Mouse (Mus musculus): ENCODE data around the gene S1pr1. TPM values are rescaled to one million over a fixed set of nuclear protein-coding genes. Genes with fewer than 3 reads are reported as not detected.

S1pr1 gene
- total RNA-seq, 2 experiments from 2014 or later = 79.8 to 86.9 TPM

- DNase-seq (ENCODE audit: low spot score in 2 of 2) = no peak
- intact Hi-C loops (cut with DNase I) = no loop called here
These were observed 32.4 kb downstream of the S1pr1 start for GRCm38 (mm10) chr3:115682328-115683088.

GRCm38 (mm10) chr3:115681184-115681583, 33.7 kb downstream of the S1pr1 start:
- intact Hi-C loops (cut with DNase I) = no loop called here
- DNase-seq (ENCODE audit: low spot score in 2 of 2) = no peak

GRCm38 (mm10) chr3:115679022-115679421, 35.9 kb downstream of the S1pr1 start:
- no peak for DNase-seq (ENCODE audit: low spot score in 2 of 2)
- intact Hi-C loops (cut with DNase I) = no loop called here

DNA sequence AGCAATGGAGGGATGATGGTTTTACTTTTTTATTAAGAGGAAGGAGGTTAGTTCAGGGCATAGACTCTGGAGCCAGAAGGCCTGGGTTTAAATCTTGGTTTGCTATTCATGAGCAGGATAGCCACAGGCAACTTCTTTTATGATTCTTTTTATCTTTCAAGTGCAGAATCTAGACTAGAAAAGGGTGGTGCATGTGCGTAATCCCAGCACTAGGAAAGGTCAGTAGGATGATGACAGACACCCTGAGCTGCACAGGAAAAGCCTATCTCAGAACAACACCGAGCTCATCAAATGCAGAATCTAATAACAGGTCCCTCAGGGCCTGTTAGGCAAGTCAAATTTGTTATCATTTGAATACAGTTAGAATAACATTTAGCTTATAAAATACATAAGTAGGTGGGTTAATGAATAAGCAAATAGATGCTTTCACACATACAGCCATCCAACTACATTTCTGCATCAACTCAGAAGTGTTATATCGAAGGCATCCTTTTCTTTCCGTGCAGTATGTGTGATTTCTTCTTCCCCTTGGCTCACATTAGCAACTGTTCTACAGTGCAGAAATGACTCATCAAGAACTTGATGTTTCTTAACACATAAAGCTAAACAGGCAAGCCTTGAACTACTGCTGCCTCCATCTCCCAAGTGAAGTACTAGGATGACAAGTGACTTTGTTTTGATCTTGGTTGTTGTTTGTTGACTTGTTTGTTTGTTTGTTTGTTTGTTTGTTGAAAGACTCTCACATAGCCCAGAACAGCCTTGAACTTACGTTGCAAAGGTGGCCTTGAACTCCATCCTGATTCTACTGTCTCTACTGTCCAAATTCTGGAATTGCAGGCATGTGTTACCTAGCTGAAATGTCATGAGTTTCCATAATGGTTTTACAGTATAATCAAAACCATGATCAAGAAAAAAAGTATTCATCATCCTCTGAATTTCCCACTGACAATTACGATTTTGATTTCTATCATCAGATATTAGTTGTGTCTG, 39.0 kb downstream of the S1pr1 start:
- DNase-seq (ENCODE audit: low spot score in 2 of 2) = peak in 1 of 2 experiments; percentile 28
- intact Hi-C loops (cut with DNase I) = no loop called here

DNA sequence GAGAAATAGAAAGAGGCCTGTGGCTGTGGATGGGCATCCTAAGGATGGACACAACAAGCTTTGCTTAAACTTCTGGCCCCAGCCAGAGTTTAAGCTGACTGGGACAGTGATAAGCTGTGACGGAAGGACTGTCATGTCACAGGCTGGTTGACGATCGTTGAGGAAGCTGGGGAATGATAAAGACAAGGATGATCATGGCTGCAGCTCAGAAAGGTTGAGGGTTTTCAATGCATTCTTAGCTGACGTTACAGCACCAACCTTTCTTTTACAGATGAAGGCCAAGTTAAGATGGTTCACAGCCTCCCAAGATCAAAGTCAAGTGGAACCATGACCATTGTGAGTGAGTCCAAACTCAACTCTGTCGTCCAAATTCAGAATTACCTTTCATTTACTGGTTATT, 40.2 kb downstream of the S1pr1 start:
- DNase-seq (ENCODE audit: low spot score in 2 of 2) = no peak
- intact Hi-C loops (cut with DNase I) = no loop called here

DNA sequence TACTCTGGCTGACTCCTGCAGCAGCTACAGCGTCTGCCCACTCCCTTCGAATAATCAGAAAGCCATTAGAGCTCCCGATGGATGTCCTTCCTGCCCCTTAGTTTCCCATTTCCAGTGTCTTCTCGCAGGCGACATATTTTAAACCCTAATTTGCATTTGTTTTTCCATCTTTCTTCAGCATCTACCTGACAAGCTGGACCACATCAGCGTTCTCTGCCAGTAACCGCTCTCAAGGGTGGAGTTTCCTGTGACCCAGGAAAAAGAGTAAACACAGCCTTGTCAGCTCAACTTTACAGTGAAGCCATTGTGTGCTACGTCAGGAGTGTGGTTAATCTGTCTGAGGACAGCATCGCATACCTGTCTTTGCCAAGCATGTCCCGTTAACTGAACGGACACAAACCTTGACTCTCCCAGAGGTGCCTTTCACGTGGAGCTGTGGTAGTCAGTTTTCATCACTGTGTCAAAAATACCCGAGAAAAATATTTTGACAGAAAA, 41.2 kb downstream of the S1pr1 start:
- no peak for DNase-seq (ENCODE audit: low spot score in 2 of 2)
- intact Hi-C loops (cut with DNase I) = no loop called here

- intact Hi-C loops (cut with DNase I) = no loop called here
- DNase-seq (ENCODE audit: low spot score in 2 of 2) = no peak
These were observed 41.8 kb downstream of the S1pr1 start for GRCm38 (mm10) chr3:115672965-115673662.

GRCm38 (mm10) chr3:115669230-115669629, 45.6 kb downstream of the S1pr1 start:
- DNase-seq (ENCODE audit: low spot score in 2 of 2) = no peak
- intact Hi-C loops (cut with DNase I) = no loop called here

DNA sequence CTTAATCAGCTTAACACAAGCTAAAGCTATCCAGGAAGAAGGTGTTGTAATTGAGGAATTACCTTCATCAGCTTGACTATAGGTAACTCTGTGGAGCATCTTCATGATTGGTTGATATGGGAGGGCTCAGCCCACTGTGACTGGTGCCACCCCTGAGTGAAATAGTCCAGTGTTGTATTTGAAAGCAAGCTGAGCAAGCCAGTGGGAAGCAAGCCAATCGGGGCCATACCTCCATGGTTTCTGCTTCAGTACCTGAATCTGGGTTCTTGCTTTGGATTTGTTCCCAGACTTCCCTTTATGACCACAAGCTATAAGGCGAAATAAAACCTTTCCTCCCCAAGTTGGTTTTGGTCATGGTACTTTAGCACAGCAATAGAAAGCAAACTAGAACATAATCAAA, 47.7 kb downstream of the S1pr1 start:
- no peak for DNase-seq (ENCODE audit: low spot score in 2 of 2)
- intact Hi-C loops (cut with DNase I) = no loop called here

DNA sequence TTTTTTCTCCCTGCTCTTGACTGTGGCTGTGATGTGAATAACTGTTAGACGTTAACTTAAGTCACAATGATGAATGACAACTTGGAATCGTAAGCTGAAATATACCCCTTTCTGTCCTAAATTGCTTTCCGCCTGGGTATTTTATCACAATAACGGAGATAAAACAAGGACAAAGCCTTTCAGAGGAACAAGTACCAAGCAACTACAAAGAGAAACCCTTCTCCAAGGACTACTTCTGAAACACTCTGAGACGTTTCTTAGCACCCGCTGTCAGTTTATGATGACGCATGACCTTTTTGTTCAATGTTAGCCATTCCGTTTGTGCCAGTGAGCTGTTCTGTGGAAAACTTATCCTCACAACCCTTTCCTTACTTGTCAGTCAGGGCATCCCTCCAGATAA, 48.3 kb downstream of the S1pr1 start:
- intact Hi-C loops (cut with DNase I) = no loop called here
- DNase-seq (ENCODE audit: low spot score in 2 of 2) = no peak

GRCm38 (mm10) chr3:115664497-115664896, 50.4 kb downstream of the S1pr1 start:
- peak in 1 of 2 experiments; percentile 8 for DNase-seq (ENCODE audit: low spot score in 2 of 2)
- intact Hi-C loops (cut with DNase I) = no loop called here

GRCm38 (mm10) chr3:115660701-115661460, 54.0 kb downstream of the S1pr1 start:
- intact Hi-C loops (cut with DNase I) = loop anchor here (1.0 to 2.0 kb wide), 2 partner anchors 52 to 318 kb away; no protein-coding TSS in a partner anchor

More at GRCm38 (mm10) chr3:115660701-115661460, 54.0 kb downstream of the S1pr1 start:
- peak; percentile 81 to 86 for DNase-seq (ENCODE audit: low spot score in 2 of 2)

Other genes with a start within 250 kb of the S1pr1 start
- gene Dph5, start 172.8 kb upstream of the S1pr1 start, total RNA-seq (2021) = 10 to 100 TPM; 11.7 to 12.5 TPM

All from left cerebral cortex, postnatal 14 days (tissue).